Mouse (Mus musculus) kidney, postnatal 0 days (tissue): ENCODE results near the gene Fcgrt. TPM values are rescaled to one million over a fixed set of nuclear protein-coding genes. Genes with fewer than 3 reads are reported as not detected.
"Not testable (repeated sequence)": the region's sequence is repeated elsewhere in the genome, so short reads cannot be mapped to it uniquely, and the experiment has no call there.

Source experiments
- ATAC-seq: fragments of 200-750 bp; cut with Nextera tagmentation; replicated peaks from 2 replicates; pipeline ENCODE4 v1.8.0; 2017; ENCODE audit warnings: low read depth, moderate number of reproducible peaks, moderate TSS enrichment, moderate library complexity; ENCODE audit not compliant: low FRiP score
- DNase-seq: peaks from one replicate; pipeline ENCODE4 v3.0.0-alpha.2; 2016; ENCODE audit warnings: low spot score
- H3K27ac ChIP-seq: fragments of 300-500 bp; sonication (generic); 2 replicates; pipeline ENCODE4 v1.5.1; 2014; ENCODE audit warnings: mild to moderate bottlenecking
- H3K27me3 ChIP-seq: fragments of 300-500 bp; sonication (generic); 2 replicates; pipeline ENCODE4 v1.6.1; 2014; ENCODE audit warnings: low read length, mixed read lengths; ENCODE audit not compliant: insufficient read depth
- H3K36me3 ChIP-seq: fragments of 300-500 bp; sonication (generic); 2 replicates; pipeline ENCODE4 v1.6.1; 2014; ENCODE audit warnings: low read length, mixed read lengths; ENCODE audit not compliant: insufficient read depth
- H3K4me1 ChIP-seq: fragments of 300-500 bp; sonication (generic); replicated peaks from 2 replicates; pipeline ENCODE4 v1.6.1; 2014; ENCODE audit warnings: antibody characterized with exemption, low read length, mixed read lengths; ENCODE audit not compliant: insufficient read depth
- H3K4me2 ChIP-seq: fragments of 300-500 bp; sonication (generic); 2 replicates; pipeline ENCODE4 v1.6.1; 2014; ENCODE audit warnings: mild to moderate bottlenecking, low read length, moderate library complexity, mixed read lengths
- H3K4me3 ChIP-seq: fragments of 300-500 bp; sonication (generic); replicated peaks from 2 replicates; pipeline ENCODE4 v1.5.1; 2014; ENCODE audit warnings: low read depth, low read length
- H3K9ac ChIP-seq: fragments of 300-500 bp; sonication (generic); 2 replicates; pipeline ENCODE4 v1.6.1; 2014; ENCODE audit warnings: low read depth, low read length
- H3K9me3 ChIP-seq: fragments of 300-500 bp; sonication (generic); replicated peaks from 2 replicates; pipeline ENCODE4 v1.6.1; 2016; ENCODE audit warnings: low read length, inconsistent platforms, mixed read lengths
- CTCF ChIP-seq: IDR thresholded peaks from 2 replicates; pipeline ENCODE4 v1.5.1; 2016; ENCODE audit warnings: antibody characterized with exemption, low read depth, mild to moderate bottlenecking, moderate library complexity
- WGBS: fragments of 180-500 bp; shearing (Covaris S2); extraction: QIAGEN DNeasy Blood & Tissue Kit; methylation state at CpG from one replicate; pipeline ENCODE4 v1.1.7; 2014; 5-methylcytosine and 5-hydroxymethylcytosine counted together
- polyA plus RNA-seq: library from polyadenylated mRNA; unstranded; fragments of >200 nt; fragmentation: Nextera tagmentation; extraction: Ambion mirVana; gene quantifications from 2 replicates; pipeline ENCODE4 v1.2.1, GENCODE M21; 2015

Gene Fcgrt
- polyA plus RNA-seq, 1 experiment from 2014 or later = 145 TPM

- Histone ChIP-seq H3K4me1 (peaks cover 23% of the 10 kb centered on the region), H3K9me3 (no peaks in the 10 kb centered on the region), H3K4me2 (no peak overlapping the region), H3K27ac (no peak overlapping the region), H3K4me3 (no peak overlapping the region), H3K9ac (no peak overlapping the region), H3K36me3 (no peaks in the 10 kb centered on the region), H3K27me3 (no peaks in the 10 kb centered on the region)
- 65% methylated on average over 6 of the region's 6 CpGs for WGBS
- TF ChIP-seq CTCF = no peak
- DNase-seq = no peak
- ATAC-seq = no peak
These were observed 3.6 kb downstream of the Fcgrt start for GRCm38 (mm10) chr7:45100046-45100445.

DNA sequence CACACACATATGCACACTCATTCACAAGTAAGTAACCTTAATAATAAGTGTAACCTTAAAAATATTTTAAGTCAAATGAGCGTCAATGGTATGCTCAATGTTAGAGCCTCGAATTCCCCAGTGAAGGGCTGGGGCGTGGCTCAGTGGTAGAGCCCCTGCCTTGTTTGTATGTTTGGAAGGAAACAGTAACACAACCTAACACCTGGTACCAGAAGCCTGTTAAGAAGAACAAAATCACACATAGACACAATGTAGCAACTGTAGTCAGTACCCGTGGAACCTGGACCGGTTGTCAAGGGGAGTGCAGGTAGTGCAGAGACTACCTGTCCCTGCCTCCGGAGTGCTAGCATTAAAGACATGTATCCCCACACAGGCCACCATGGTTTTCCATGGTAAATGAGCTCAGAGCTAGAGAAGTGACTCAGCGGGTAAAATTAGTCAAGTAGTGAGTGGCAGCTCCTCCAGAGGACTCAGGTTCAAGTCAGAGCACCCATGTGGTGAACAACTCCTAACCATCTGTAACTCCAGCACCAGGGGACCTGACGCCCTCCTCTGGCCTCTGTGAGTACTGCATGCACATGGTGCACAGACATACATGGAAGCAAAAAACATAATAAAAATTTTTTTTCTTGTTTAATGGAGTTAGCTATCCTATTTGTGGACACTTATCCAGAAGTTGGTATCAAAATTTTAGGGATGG lies 5.0 kb downstream of the Fcgrt start:
- DNase-seq (no peak), ATAC-seq (no peak)
- no peaks in the 10 kb centered on the region for H3K36me3 ChIP-seq
- WGBS = 90% methylated on average over 8 of the region's 8 CpGs
- H3K27ac ChIP-seq = no peak overlapping the region
- no peaks in the 10 kb centered on the region for H3K27me3 ChIP-seq
- TF ChIP-seq CTCF = peak; percentile 53
- no peaks in the 10 kb centered on the region for H3K9me3 ChIP-seq
- H3K9ac ChIP-seq = no peak overlapping the region
- no peak overlapping the region for H3K4me2 ChIP-seq
- peaks cover 25% of the 10 kb centered on the region for H3K4me1 ChIP-seq
- no peak overlapping the region for H3K4me3 ChIP-seq

DNA sequence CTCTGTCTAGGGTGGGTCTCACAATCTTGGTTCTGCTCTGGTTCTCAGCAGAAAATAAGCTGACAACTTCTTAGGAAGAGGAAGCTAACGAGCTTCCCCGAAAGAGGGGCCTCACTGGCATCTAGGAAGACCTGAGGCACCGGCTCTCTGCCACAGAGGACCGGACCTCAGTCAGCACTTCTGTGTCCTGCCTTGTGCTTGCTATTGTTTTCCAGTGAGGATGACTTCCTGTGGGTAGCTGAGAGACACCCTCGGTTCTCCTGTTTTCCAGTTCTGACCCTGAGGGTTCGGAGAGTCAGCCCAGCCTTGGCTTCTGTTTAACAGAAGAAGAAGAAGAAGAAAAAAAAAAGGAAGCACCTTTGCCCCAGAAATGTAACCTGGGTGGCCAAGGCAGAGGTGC lies 6.2 kb downstream of the Fcgrt start:
- no peak overlapping the region for H3K4me3 ChIP-seq
- no peak overlapping the region for H3K4me2 ChIP-seq
- WGBS = 42% methylated on average over 6 of the region's 6 CpGs
- H3K9me3 ChIP-seq = no peaks in the 10 kb centered on the region
- no peaks in the 10 kb centered on the region for H3K36me3 ChIP-seq
- peaks cover 16% of the 10 kb centered on the region for H3K4me1 ChIP-seq
- peak overlapping the region; percentile 26; the same call in 1 of the 2 replicates for H3K27ac ChIP-seq
- no peaks in the 10 kb centered on the region for H3K27me3 ChIP-seq
- H3K9ac ChIP-seq = no peak overlapping the region
- no peak for ATAC-seq
- no peak for DNase-seq
- TF ChIP-seq CTCF = no peak

DNA sequence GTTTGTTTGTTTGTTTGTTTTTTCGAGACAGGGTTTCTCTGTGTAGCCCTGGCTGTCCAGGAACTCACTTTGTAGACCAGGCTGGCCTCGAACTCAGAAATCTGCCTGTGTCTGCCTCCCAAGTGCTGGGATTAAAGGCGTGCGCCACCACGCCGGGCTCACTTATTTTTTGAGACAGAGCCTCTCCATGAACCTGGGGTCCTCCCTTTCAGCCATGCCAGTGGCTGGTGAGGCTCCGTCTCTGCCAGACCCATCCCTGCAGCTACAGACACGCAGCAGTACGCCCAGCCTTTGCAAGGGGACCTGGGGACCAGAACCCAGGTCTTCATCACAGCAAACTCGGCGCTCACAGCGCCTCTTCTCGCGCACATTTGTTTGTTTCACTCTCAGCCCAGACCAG lies 7.7 kb downstream of the Fcgrt start:
- DNase-seq, ATAC-seq: not testable (repeated sequence)
- 97% methylated on average over 14 of the region's 14 CpGs for WGBS

GRCm38 (mm10) chr7:45095367-45095766 lies 8.3 kb downstream of the Fcgrt start:
- H3K4me3 ChIP-seq = no peak overlapping the region
- no peak for DNase-seq
- TF ChIP-seq CTCF = no peak
- H3K4me2 ChIP-seq = no peak overlapping the region
- H3K4me1 ChIP-seq = 0 out of 2 replicates have a peak, but pooled peaks cover 9% of the 10 kb centered on the region
- no peak for ATAC-seq
- H3K27me3 ChIP-seq = no peaks in the 10 kb centered on the region
- no peak overlapping the region for H3K27ac ChIP-seq
- H3K36me3 ChIP-seq = no peaks in the 10 kb centered on the region
- WGBS = 74% methylated on average over 6 of the region's 6 CpGs
- H3K9ac ChIP-seq = no peak overlapping the region
- no peaks in the 10 kb centered on the region for H3K9me3 ChIP-seq

More for the DNA sequence above, 7.7 kb downstream of the Fcgrt start:
- not testable (repeated sequence) for H3K27ac ChIP-seq, H3K9ac ChIP-seq, H3K4me3 ChIP-seq, H3K36me3 ChIP-seq, H3K9me3 ChIP-seq, H3K4me1 ChIP-seq, H3K4me2 ChIP-seq, H3K27me3 ChIP-seq

DNA sequence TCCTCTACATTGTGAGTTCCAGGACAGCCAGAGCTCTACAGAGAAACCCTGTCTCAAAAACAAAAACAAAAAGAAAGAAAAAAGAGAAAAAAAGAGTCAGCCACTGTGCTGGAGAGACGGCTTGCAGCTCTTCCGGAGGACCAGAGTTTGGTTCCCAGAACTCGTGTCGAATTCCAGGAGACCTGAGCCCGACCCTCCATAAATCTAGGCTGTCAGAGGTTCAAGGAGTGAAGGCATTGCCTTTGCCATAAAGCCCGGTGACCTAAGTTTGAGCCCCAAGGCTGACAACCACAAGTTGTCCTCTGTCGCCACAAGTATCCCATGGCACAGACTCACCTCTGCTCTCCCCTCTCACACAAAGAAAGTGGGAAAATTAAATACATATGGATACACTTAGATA lies 9.5 kb downstream of the Fcgrt start:
- TF ChIP-seq CTCF = no peak
- H3K27ac ChIP-seq = peak overlapping the region; percentile 72
- no peaks in the 10 kb centered on the region for H3K9me3 ChIP-seq
- no peaks in the 10 kb centered on the region for H3K27me3 ChIP-seq
- no peaks in the 10 kb centered on the region for H3K36me3 ChIP-seq
- WGBS = 8% methylated on average over 7 of the region's 7 CpGs
- peak overlapping the region; percentile 5; the same call in 1 of the 2 replicates for H3K4me2 ChIP-seq
- ATAC-seq (no peak), DNase-seq (peak; percentile 86)
- H3K4me3 ChIP-seq = no peak overlapping the region
- no peak overlapping the region for H3K9ac ChIP-seq
- H3K4me1 ChIP-seq = 0 out of 2 replicates have a peak, but pooled peaks cover 9% of the 10 kb centered on the region
